Mouse (Mus musculus): ENCODE results near the gene Gipc3.

Gene Gipc3

DNA sequence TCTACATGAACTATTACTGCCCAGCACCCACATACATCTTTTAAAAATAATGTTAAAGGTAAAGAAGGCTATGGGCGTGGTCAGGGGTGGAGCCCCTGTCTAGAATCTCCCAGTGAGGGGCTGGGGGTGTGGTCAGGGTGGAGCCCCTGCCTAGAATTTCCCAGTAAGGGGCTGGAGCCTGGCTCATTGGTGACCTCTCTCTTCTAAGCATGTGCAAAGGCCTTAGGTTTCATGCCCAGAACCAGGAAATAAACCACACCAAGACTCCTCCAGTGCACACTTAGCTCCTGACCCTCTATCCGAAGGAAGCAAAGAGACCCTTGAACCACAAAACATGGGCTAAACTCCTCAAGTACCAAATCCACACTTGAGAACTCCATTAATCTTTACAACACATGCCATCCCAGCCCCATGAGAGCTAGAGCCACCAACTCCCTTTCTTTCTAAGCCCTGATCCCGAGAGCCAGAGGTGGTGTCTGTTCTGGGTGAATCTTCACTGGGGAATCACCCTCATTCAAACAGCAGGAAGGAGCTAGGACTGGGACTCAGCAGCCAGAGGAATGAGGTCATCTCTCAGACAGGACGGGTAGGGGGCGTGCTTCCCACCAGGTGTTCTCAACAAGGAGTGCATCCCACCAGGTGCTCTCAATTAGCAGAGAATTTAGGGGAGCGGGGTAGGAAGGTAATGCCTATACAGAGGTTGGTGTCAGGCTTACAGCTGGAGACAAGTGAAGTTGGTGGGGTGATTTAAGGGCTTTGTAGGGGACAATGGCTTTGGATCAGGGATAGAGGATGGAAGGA is 33.7 kb upstream of the Gipc3 start:
- CTCF ChIA-PET = no interaction called here

DNA sequence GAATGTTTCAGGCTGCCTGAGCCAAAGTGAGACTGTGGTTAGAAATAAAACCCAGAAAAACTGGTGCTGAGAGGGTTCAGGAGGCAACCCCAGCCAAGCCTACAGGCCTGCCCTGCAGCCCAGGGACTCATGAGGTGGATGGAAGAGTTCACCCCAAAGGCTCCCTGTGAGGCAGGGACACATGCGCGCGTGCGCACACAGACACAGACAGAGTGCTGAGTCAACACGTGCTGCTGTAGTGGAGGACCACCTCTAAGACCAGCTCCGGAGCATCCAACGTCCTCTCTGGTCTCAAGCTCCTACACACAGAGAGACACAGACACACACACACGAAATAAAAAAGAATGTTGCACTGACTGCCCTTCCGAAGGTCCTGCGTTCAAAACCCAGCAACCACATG is 32.3 kb upstream of the Gipc3 start:
- CTCF ChIA-PET = no interaction called here

DNA sequence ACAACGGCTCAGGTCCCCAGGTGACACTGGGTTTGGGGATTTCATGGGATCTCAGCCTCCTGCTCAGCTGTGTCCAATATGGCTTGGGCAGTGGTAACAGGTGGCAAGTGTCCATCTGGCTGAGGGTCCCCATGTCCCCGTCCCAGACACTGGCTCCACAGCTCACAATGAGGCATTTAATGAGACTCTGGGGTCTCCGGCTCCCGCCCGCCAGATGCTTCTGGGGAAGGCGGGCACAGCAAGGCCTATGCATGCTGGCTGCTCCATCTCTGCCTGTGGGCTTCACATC is 24.1 kb upstream of the Gipc3 start:
- CTCF ChIA-PET = interaction anchor here (1.0 kb wide), 1 partner anchor 13 kb away, joined by 3 read pairs; no protein-coding TSS in a partner anchor

DNA sequence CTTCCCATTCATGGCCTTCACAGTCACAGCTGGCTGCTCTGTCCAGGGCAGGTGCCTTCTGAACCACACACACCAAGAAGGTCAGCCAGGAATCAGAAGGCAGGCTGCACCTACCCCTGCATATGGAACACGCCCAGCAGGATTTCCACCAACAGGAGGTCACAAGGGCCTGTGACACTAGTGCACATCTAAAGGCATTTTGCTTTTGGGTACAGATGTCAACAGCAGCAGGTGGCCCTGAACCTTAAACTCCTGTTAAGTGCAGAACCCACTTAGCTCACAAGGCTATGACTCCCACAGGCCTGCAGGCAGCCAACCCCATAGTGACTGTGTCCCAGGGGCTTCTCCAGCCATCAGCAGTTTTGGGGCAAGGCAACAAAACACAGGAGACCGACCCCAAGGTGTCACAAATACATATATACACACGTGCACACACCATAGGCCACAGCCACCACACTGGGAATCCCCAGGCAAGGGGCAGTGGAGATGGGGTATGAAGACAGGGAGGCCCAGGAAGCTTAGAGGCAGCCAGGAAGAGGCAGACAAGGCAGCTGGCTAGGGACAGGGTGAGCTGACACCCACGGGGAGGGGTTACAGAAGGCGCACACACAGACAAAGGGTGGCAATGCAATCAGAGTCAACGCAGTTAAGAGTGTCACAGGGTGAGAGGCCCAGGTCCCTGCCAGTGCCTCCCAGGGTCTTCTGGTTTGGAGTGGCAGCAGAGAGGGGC is 23.6 kb upstream of the Gipc3 start:
- CTCF ChIA-PET = interaction anchor here (0.6 to 1.0 kb wide), 2 partner anchors 12 to 136 kb away, joined by 3 to 4 read pairs; no protein-coding TSS in a partner anchor

DNA sequence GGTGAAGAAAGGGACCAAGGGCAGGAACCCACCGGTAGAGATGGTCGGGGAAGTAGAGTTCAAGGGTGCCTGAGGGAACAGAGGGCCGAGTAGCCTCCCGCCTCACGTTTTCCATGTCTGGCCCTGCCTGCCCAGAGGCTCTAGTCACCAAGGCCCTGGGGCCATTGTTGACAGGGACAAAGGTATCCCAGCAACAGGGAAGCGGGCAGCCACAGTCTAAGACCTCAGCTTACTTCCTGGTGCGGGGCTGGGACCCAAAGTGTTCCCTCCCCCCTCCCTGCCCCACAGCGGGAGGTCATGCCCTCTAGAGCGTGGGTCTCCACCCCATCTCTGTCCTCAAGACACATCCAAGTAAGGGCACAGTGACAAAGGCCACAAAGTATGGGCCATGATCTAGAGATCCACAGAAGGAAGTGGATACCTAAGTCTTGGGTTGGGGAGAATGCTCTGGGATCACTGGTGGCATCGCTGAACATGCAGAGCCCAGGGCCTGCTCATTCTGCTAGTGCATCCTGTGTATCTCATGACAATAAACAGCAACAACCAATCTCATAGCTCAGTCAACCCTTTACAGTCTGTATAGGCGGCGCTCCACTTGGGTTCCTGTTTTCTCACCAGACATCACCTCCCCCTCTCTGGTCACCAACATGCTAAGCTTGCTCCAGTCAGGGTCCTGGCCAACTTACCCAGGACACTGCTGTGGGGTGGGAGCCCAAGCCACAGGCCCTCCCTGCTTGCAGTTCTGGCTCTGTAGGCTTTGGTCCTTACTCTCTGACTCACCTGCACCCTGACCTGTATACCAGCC is 22.8 kb upstream of the Gipc3 start, which contains the start of gene 4930404N11Rik:
Gene 4930404N11Rik (minus strand): TSS at position 145 of the 805 bp plus-strand sequence.
- CTCF ChIA-PET = interaction anchor here (0.6 kb wide), 1 partner anchor 135 kb away, joined by 4 read pairs; no protein-coding TSS in a partner anchor

DNA sequence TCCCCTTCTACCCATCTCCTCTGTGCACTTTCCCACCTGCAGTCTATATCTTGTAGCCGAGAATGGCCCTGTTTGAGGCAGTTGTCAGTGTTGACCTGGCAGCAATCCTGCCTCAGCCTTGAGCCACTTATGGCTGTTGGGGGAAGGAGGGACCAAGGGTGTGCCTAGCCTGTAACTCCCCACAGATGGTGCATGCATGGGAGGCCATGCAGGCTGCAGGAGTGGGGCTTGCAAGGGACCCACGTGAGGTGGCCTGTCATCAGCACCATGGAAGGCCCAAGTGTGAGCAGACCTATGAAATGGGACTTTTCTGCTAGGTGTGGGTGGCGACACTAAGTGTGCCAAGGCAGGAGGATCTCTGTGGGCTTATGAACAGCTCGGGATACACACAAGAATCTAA is 22.0 kb upstream of the Gipc3 start:
- CTCF ChIA-PET = no interaction called here

DNA sequence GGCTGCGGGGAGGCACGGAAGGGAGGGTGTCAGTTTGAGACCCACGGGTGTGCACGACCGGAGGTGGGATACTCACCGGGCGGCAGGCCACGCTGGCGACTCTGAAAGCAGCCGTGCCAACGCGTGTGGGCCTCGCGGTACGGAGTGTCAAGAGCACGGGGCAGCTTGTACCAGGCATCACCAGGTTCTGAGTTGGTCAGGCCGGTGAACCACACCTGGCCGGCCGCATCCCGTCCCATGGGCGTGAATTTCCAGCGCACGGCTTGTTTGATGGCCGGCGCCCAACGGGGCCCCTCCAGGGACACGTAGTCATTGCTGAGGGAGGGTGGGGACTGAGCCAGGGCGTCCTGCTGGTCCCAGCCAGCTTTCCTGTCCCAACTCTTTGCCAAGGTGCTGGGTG is 21.6 kb upstream of the Gipc3 start:
- CTCF ChIA-PET = no interaction called here

DNA sequence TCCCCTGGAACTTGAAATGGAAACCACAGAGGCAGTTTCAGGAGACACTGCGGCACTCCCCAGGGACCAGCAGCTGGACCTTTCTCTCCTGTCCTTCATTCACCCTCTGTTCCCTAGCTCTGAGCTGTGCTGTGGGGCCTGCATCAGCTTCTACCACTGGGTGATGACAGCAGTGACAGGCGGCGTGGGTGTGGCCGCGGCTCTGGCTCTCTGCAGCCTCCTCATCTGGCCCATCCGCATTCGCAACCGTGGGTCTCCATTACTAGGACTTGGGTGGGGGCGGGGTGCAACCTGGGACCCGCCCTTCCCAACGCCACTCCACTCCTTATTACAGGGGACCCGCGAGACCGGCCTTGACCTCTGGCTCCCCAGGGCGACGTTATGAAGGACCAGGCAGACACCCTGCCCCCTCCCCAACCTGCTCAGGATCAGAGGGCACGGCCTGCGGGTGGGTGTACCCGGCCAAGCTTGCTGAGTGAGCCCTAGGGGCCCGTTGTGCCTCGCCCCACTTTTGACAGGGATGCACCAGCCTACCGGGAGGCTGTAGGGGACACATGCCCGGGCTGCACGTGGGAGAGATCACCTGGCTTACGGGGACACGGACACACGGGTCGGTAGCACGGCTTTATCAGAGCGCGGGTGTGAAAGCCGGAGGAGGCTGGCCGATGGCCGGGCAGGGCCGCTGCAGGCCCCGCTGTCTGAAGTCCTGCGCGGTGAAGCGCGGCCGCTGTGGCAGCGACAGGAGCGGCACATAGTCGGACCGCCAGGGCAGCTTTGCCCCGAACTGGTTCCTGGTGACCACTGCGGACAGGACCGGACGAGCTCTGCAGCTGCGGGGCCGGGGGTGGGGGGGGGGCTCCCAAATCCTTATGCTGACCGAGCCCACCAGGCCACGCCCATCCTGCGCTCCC is 20.6 kb upstream of the Gipc3 start:
- CTCF ChIA-PET = interaction anchor here (1.1 kb wide), 1 partner anchor 9 kb away, joined by 9 read pairs; no protein-coding TSS in a partner anchor

DNA sequence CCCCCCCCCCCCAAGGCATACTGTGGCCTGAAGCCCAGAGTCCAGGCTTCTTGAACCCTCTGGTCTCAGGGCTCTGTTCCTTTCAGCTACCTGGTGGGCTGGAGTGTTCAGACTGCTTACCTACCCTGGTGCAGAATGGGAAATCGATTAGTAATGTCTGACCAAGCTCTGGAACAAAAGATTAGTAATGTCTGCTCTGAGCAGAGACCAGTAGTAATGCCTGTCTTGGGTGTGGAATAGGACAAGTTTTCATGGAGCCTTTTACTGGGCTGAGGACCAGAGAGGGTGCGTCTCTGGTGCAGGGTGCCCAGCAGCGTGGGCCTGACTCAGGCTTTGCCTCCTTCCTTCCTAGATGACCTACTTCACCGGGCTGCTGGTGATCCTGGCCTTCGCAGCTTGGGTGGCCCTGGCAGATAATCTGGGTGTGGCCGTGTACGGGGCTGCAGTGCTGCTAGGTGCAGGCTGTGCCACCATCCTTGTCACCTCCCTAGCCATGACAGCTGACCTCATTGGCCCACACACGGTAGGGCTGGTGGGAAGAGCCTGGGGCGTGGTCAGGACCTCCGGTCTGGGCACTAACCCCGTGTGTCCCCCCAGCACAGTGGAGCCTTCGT is 19.4 kb upstream of the Gipc3 start:
- CTCF ChIA-PET = interaction anchor here (0.5 kb wide), 1 partner anchor 997 kb away, joined by 8 read pairs; no protein-coding TSS in a partner anchor

DNA sequence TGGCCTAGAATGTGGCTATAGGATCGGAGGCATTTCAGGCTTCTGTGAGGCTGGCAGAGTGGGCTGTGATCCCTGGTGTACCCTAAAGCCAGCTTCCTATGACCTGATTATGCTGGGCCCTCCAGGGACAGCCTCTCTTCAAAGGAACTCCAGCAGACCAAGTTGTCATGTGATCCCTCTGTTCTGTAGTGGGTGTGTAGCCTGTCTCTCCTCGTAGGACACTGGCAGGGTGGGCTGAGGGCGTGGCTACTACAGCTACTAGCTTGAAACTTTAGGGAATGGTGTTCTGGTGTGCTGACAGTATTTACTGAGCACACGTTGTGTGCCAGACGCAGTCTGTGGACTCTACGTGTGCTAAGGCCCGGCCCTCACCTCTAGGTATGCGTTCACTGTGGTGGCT is 17.7 kb upstream of the Gipc3 start:
- CTCF ChIA-PET = interaction anchor here (1.1 kb wide), 1 partner anchor 19 kb away, joined by 3 read pairs; no protein-coding TSS in a partner anchor

DNA sequence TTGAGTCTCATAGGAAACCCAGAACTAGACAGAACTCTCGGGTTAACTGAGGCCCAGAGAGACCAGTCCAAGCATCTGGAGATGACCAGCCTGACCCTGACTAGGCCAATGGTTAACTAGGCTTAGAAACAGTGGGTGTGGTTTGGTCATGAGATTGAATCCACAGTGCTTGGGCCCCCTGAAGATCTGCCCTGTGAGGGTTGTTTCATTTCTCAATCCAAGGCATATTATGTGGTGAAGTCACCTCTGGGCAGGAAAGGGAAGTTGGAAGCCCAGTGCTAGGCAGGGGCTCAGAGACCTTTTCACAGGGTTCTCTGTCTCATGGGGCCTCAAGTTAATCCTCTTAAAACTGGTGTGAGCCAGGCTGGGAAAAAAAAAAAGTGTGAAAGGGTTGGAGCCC is 15.8 kb upstream of the Gipc3 start:
- CTCF ChIA-PET = no interaction called here

DNA sequence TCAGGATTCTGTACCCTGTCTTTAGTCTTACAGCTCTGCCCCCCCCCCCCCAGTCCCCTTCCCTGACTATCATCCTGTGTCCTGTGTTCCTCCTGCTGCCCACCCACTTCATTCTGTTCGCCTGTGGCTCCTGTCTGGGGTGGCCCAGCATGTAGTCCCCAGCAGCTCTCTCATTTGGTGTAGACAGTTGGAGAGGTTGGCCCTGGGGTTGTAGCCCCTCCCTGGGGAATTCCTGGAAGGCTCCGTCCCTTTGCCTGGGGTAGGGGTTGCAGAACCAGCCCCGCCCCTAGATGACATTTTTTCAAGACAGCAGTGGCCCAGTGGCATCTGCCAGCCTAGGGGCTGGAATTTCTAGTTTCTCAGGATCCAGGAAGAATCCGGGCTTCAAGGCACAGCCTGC is 15.1 kb upstream of the Gipc3 start:
- CTCF ChIA-PET = interaction anchor here (0.6 kb wide), 1 partner anchor 22 kb away, joined by 3 read pairs; no protein-coding TSS in a partner anchor

DNA sequence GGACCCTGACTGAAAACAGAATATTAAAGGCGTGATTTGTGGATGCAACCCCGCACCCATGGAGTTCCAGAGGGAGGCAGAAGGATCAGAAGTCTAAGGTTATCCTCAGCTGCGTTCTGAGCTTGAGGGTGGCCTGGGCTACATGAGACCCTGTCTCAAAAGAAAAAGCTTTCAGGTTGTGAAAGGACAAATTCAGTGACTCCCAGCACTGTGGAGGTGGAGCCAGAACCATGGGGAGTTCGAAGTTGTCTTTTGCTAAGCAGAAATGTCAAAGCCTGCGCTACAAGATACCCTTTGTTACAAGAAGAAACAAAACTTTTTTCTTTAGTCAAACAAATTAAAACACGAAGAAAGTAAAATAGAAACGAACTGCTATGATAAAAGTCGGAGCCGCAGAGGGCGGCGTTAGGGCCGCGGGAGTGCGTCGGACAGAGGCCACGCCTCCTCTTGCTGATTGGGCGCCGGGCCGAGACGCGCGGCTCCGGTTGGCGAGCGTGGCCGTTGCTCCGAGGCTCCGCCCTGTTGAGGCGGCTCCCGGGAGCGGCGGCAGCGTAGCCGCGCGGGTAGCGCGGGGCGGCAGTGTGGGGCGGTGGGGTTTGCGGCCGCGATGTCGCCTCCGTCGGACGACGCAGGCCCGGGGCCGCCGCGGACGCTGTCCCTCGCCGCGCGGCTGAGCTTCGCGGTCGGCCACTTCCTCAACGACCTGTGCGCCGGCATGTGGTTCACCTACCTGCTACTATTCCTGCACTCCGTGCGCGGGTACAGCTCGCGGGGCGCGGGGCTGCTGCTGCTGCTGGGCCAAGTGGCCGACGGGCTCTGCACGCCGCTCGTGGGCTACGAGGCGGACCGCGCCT is 14.2 kb upstream of the Gipc3 start, which contains the start of gene Mfsd12:
Gene Mfsd12 (plus strand): TSS at position 501 of the 854 bp plus-strand sequence.
- CTCF ChIA-PET = interaction anchor here (0.6 kb wide), 2 partner anchors 140 to 188 kb away, joined by 3 to 4 read pairs; no protein-coding TSS in a partner anchor

DNA sequence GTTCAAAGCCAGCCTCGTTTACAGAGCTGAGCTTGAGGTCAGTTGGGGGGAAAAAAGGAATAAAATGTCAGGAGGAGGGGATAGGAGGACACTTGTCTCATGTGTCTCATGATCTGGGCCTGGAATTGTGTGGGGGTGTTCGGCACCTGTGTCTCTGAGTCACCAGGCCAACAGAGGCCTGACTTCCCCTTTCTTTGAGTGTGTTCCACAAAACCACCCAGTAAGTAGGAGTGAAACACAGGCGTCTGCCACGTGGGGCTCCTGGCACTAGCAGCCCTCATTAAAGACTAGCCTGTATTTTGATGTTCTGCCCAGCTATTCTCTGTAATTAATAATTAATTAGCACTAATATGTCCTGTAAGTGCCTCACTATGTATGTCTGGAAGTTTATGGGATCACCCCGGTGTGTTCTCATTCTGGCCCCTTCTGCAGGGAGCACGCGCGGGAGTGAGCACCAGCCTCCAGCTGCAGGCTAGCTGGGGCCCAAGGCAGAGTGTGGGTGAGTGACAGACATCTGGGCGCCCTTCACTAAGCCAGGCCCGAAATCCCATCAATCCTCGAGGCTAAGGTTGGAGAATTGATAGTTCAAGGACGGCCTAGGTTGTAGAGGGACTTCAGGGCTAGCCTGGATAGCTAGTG is 13.4 kb upstream of the Gipc3 start:
- CTCF ChIA-PET = interaction anchor here (0.6 kb wide), 1 partner anchor 188 kb away, joined by 4 read pairs; no protein-coding TSS in a partner anchor

DNA sequence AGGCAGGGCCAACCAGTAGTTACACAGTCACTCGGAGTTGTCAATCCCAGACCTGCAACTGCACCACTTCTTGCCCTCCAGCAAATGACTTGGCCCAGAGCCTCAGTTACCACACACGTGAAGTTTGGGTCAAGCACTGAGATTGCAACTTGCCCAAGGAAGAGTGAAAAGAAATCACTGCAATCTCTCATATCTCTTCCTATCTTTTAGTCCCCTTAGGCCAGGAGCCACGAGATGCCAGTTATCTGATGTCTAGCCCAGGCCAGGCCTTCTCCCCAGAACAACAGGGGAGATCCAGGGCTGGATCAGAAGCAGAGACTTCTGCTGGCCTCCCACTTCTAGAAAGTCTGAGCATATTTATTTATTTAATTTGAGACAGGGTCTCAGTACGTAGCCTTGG is 12.5 kb upstream of the Gipc3 start:
- CTCF ChIA-PET = no interaction called here

DNA sequence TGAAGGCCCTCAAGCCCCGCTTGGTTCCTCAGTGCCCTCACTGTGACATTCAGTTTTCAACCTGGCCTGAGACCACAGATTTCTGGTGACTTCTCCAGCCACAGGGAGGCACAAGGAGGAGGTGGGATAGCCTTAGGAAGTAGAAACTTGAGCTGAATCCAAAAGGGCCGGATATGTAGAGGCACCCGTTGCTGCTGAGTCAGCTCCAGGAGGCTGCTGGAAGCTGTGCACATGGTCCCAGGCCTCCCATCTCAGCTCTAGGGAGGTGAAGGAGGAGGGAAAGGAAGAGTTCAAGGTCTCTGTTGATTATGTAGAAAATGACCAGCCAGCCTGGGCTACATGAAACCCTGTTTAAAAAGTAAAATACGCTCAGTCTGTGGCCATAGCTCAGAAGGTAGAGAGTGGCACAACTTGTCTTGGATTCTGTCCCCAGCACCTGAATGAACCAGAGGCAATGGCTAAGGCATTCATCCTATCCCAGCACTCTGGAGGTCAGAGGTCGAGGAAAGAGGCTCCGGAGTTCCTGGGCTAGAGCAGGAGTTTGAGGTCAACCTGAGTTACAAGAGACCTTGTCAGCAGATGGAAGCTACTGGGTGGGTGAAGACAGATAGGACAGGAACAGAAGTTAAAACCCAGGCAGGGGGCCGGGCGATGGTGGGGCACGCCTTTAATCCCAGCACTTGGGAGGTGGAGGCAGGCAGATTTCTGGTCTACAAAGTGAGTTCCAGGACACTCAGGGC is 11.8 kb upstream of the Gipc3 start:
- CTCF ChIA-PET = interaction anchor here (0.6 to 1.6 kb wide), 3 partner anchors 9 to 20 kb away, joined by 3 to 9 read pairs (median 3); no protein-coding TSS in a partner anchor

DNA sequence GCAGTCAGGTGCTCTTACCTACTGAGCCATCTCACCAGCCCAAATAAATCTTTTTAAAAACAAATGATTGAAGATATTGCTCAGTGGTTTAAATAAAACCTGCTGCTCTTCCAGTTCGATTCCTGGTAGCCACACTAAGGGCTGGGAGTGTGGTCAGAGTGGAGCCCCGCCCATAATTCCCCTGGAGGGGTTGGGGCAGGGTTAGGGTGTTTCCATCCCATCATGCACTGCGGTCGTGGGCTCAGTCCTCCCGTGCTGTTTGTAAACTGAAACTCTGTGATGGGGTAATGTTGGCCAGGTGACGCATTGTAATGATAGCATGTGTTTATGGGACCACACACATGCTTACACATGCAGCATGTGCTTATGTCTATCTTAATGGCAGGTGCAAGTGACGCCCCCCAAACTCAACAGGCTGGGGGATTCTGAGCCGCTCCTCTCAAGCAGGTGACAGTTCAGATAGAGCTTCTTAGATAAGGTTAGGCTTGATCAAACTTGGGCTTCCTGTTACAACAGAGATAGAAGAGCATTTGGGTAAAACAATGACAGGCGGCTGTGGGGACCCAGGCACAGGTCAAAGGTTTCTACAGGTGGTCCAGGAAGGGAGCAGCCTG is 8.7 kb upstream of the Gipc3 start:
- CTCF ChIA-PET = interaction anchor here (1.0 kb wide), 1 partner anchor 26 kb away, joined by 3 read pairs; no protein-coding TSS in a partner anchor

Measured in spleen, embryonic (tissue).